Mouse (Mus musculus) brown adipose tissue, adult 24 weeks (tissue): Measurements from ENCODE around the gene Ptprs. TPM values are rescaled to one million over a fixed set of nuclear protein-coding genes. Genes with fewer than 3 reads are reported as not detected.

Source experiments
- H3K27ac ChIP-seq: fragments of 200-500 bp; replicated peaks from 2 replicates; pipeline ENCODE4 v1.5.1; 2012; ENCODE audit warnings: low read depth, mild to moderate bottlenecking, low read length
- H3K4me1 ChIP-seq: fragments of 200-500 bp; 2 replicates; pipeline ENCODE4 v1.6.1; 2012; ENCODE audit warnings: low read length, mixed read lengths; ENCODE audit not compliant: control insufficient read depth, insufficient read depth, insufficient read length
- H3K4me3 ChIP-seq: fragments of 200-500 bp; 2 replicates; pipeline ENCODE4 v1.5.1; 2012; ENCODE audit warnings: low read depth, mild to moderate bottlenecking, low read length, moderate library complexity; ENCODE audit not compliant: insufficient read depth
- polyA plus RNA-seq: library from polyadenylated mRNA; stranded (reverse); fragments of >200 nt; gene quantifications from 2 replicates; pipeline ENCODE4 v1.2.4, GENCODE M21; 2012; ENCODE audit not compliant: missing spikeins, insufficient read depth, insufficient read length

Ptprs gene
- polyA plus RNA-seq, 1 experiment, result 10.7 TPM

- no peak overlapping the region for H3K27ac ChIP-seq
- 0 out of 2 replicates have a peak, but pooled peaks cover 2% of the 10 kb centered on the region for H3K4me1 ChIP-seq
- no peak overlapping the region for H3K4me3 ChIP-seq
These were observed 9.5 kb downstream of the Ptprs start for GRCm38 (mm10) chr17:56466747-56467146.

- H3K4me1 ChIP-seq, result 0 out of 2 replicates have a peak, but pooled peaks cover 2% of the 10 kb centered on the region
- no peak overlapping the region for H3K27ac ChIP-seq
- H3K4me3 ChIP-seq, result no peak overlapping the region
These were observed 11.5 kb downstream of the Ptprs start for GRCm38 (mm10) chr17:56464817-56465216.

- H3K4me1 ChIP-seq, result 0 out of 2 replicates have a peak, but pooled peaks cover 2% of the 10 kb centered on the region
- no peak overlapping the region for H3K4me3 ChIP-seq
- no peak overlapping the region for H3K27ac ChIP-seq
These were observed 11.9 kb downstream of the Ptprs start for GRCm38 (mm10) chr17:56464345-56464744.

GRCm38 (mm10) chr17:56463500-56463899 is 12.8 kb downstream of the Ptprs start:
- 0 out of 2 replicates have a peak, but pooled peaks cover 2% of the 10 kb centered on the region for H3K4me1 ChIP-seq
- no peak overlapping the region for H3K4me3 ChIP-seq
- H3K27ac ChIP-seq, result no peak overlapping the region

GRCm38 (mm10) chr17:56462835-56463455 is 13.3 kb downstream of the Ptprs start:
- Histone ChIP-seq H3K4me1 (0 out of 2 replicates have a peak, but pooled peaks cover 2% of the 10 kb centered on the region), H3K4me3 (peak overlapping the region; percentile 73), H3K27ac (no peak overlapping the region)

GRCm38 (mm10) chr17:56461771-56462743 is 14.2 kb downstream of the Ptprs start:
- 0 out of 2 replicates have a peak, but pooled peaks cover 2% of the 10 kb centered on the region for H3K4me1 ChIP-seq
- peak overlapping the region; percentile 73 for H3K4me3 ChIP-seq
- H3K27ac ChIP-seq, result no peak overlapping the region

GRCm38 (mm10) chr17:56460876-56461275 is 15.4 kb downstream of the Ptprs start:
- Histone ChIP-seq H3K4me3 (peak overlapping the region; percentile 73; the same call in 1 of the 2 replicates), H3K27ac (no peak overlapping the region), H3K4me1 (0 out of 2 replicates have a peak, but pooled peaks cover 2% of the 10 kb centered on the region)

GRCm38 (mm10) chr17:56457442-56457841 is 18.8 kb downstream of the Ptprs start:
- Histone ChIP-seq H3K4me1 (no peaks in the 10 kb centered on the region), H3K27ac (no peak overlapping the region), H3K4me3 (no peak overlapping the region)

- H3K27ac ChIP-seq, result no peak overlapping the region
These were observed 19.9 kb downstream of the Ptprs start for GRCm38 (mm10) chr17:56456353-56456752.

GRCm38 (mm10) chr17:56453689-56454088 is 22.6 kb downstream of the Ptprs start:
- H3K4me3 ChIP-seq, result no peak overlapping the region
- H3K27ac ChIP-seq, result no peak overlapping the region

More at GRCm38 (mm10) chr17:56456353-56456752, 19.9 kb downstream of the Ptprs start:
- no peak overlapping the region for H3K4me3 ChIP-seq
- no peaks in the 10 kb centered on the region for H3K4me1 ChIP-seq

GRCm38 (mm10) chr17:56453251-56453650 is 23.0 kb downstream of the Ptprs start:
- no peaks in the 10 kb centered on the region for H3K4me1 ChIP-seq
- no peak overlapping the region for H3K4me3 ChIP-seq
- H3K27ac ChIP-seq, result no peak overlapping the region

More at GRCm38 (mm10) chr17:56453689-56454088, 22.6 kb downstream of the Ptprs start:
- no peaks in the 10 kb centered on the region for H3K4me1 ChIP-seq

GRCm38 (mm10) chr17:56447716-56448115 is 28.6 kb downstream of the Ptprs start:
- Histone ChIP-seq H3K4me3 (no peak overlapping the region), H3K4me1 (no peaks in the 10 kb centered on the region), H3K27ac (no peak overlapping the region)

- no peak overlapping the region for H3K4me3 ChIP-seq
- H3K4me1 ChIP-seq, result no peaks in the 10 kb centered on the region
- H3K27ac ChIP-seq, result no peak overlapping the region
These were observed 30.9 kb downstream of the Ptprs start for GRCm38 (mm10) chr17:56445397-56445796.

- Histone ChIP-seq H3K27ac (no peak overlapping the region), H3K4me1 (no peaks in the 10 kb centered on the region), H3K4me3 (no peak overlapping the region)
These were observed 31.5 kb downstream of the Ptprs start for GRCm38 (mm10) chr17:56444771-56445170.

GRCm38 (mm10) chr17:56443341-56443795 is 32.9 kb downstream of the Ptprs start:
- H3K4me3 ChIP-seq, result no peak overlapping the region
- no peak overlapping the region for H3K27ac ChIP-seq

More at GRCm38 (mm10) chr17:56443341-56443795, 32.9 kb downstream of the Ptprs start:
- H3K4me1 ChIP-seq, result no peaks in the 10 kb centered on the region
